Mouse (Mus musculus) limb, embryonic 12.5 days (tissue): ENCODE results near the gene Arpc2. TPM values are rescaled to one million over a fixed set of nuclear protein-coding genes. Genes with fewer than 3 reads are reported as not detected.

Source experiments
- ATAC-seq: fragments of 200-750 bp; cut with Nextera tagmentation; 2 replicates; pipeline ENCODE4 v1.8.0; 2017; ENCODE audit warnings: low read depth, moderate TSS enrichment; ENCODE audit not compliant: insufficient number of reproducible peaks, insufficient read depth, low FRiP score, low TSS enrichment
- H3K27ac ChIP-seq: fragments of 300-500 bp; sonication (generic); 2 replicates; pipeline ENCODE4 v1.5.1; 2016; ENCODE audit warnings: mild to moderate bottlenecking, moderate library complexity
- H3K27me3 ChIP-seq: fragments of 300-500 bp; sonication (generic); 2 replicates; pipeline ENCODE4 v1.6.1; 2016; ENCODE audit warnings: mild to moderate bottlenecking, moderate library complexity
- H3K36me3 ChIP-seq: fragments of 300-500 bp; sonication (generic); 2 replicates; pipeline ENCODE4 v1.6.1; 2016; ENCODE audit warnings: mild to moderate bottlenecking, moderate library complexity
- H3K4me1 ChIP-seq: fragments of 300-500 bp; sonication (generic); replicated peaks from 2 replicates; pipeline ENCODE4 v1.6.1; 2016
- H3K4me2 ChIP-seq: fragments of 300-500 bp; sonication (generic); 2 replicates; pipeline ENCODE4 v1.6.1; 2016; ENCODE audit warnings: mild to moderate bottlenecking, moderate library complexity
- H3K4me3 ChIP-seq: fragments of 300-500 bp; sonication (generic); replicated peaks from 2 replicates; pipeline ENCODE4 v1.5.1; 2016; ENCODE audit warnings: mild to moderate bottlenecking
- H3K9ac ChIP-seq: fragments of 300-500 bp; sonication (generic); replicated peaks from 2 replicates; pipeline ENCODE4 v1.6.1; 2016; ENCODE audit warnings: mild to moderate bottlenecking, moderate library complexity
- H3K9me3 ChIP-seq: fragments of 300-500 bp; sonication (generic); 2 replicates; pipeline ENCODE4 v1.6.1; 2016; ENCODE audit warnings: mild to moderate bottlenecking, moderate library complexity
- WGBS: fragments of 180-500 bp; shearing (Covaris S2); methylation state at CpG from one replicate; pipeline ENCODE4 v1.1.7; 2016; 5-methylcytosine and 5-hydroxymethylcytosine counted together
- polyA plus RNA-seq: library from polyadenylated mRNA; unstranded; fragments of >200 nt; fragmentation: Nextera tagmentation; extraction: Ambion mirVana; gene quantifications from 2 replicates; pipeline ENCODE4 v1.2.1, GENCODE M21; 2016

Gene Arpc2
- polyA plus RNA-seq, 1 experiment from 2014 or later = 343 TPM

GRCm38 (mm10) chr1:74205881-74206280 lies 30.0 kb upstream of the Arpc2 start:
- Histone ChIP-seq H3K27ac (no peak overlapping the region), H3K4me1 (no peaks in the 10 kb centered on the region), H3K36me3 (no peaks in the 10 kb centered on the region), H3K27me3 (no peaks in the 10 kb centered on the region), H3K9me3 (no peaks in the 10 kb centered on the region), H3K4me3 (no peak overlapping the region), H3K9ac (no peak overlapping the region), H3K4me2 (no peak overlapping the region)
- no peak for ATAC-seq
- 66% methylated on average over 7 of the region's 7 CpGs for WGBS

DNA sequence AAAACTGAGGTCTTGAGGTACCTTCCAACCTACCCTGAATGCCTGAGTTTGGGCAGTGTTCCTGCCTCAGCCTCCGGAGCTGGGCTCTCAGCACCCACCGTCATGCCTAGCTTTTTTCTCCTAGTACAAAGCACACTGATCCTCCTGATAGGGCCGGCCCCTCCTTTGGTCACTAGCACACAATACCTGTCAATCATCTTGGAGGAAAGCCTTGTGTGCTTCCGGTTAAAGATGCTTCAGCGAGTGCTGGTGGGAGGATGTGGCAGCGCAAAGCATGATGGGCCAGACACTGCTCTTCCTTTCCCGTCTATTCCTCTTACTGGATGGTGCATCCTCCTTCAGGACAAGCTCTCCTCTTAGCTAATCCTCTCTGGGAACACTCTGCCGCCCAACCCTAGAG lies 29.2 kb upstream of the Arpc2 start:
- Histone ChIP-seq H3K4me2 (no peak overlapping the region), H3K4me1 (no peaks in the 10 kb centered on the region), H3K27me3 (no peaks in the 10 kb centered on the region), H3K9me3 (no peaks in the 10 kb centered on the region), H3K4me3 (no peak overlapping the region), H3K36me3 (no peaks in the 10 kb centered on the region), H3K9ac (no peak overlapping the region), H3K27ac (no peak overlapping the region)
- WGBS = 86% methylated on average over 8 of the region's 8 CpGs
- ATAC-seq = no peak

DNA sequence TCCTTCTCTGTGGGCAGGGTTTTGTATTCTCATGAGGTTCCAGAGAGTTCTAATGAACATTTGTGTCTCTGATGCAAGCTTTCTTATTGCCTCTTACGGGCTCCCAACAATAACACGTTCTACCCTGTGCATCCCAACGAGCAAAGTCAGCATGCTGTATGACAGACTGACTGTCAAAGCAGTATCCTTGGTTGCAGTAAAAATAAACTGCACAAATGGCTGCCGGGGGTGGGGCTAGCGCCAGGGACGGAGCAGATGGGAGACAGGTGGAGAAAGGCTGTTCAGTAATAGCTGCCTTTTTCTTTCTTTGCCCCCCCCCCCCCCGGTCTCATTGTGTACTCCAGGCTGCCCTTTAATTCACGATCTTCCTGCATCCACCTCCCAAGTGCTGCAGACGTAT lies 28.0 kb upstream of the Arpc2 start:
- WGBS = 62% methylated on average over 9 of the region's 9 CpGs
- ATAC-seq = no peak
- no peak overlapping the region for H3K9ac ChIP-seq
- H3K4me3 ChIP-seq = no peak overlapping the region
- H3K4me2 ChIP-seq = no peak overlapping the region
- no peaks in the 10 kb centered on the region for H3K27me3 ChIP-seq
- no peaks in the 10 kb centered on the region for H3K36me3 ChIP-seq
- H3K27ac ChIP-seq = no peak overlapping the region
- no peaks in the 10 kb centered on the region for H3K9me3 ChIP-seq
- no peaks in the 10 kb centered on the region for H3K4me1 ChIP-seq

GRCm38 (mm10) chr1:74208941-74209340 lies 26.9 kb upstream of the Arpc2 start:
- no peaks in the 10 kb centered on the region for H3K9me3 ChIP-seq
- H3K36me3 ChIP-seq = no peaks in the 10 kb centered on the region
- 88% methylated on average over 8 of the region's 8 CpGs for WGBS
- H3K9ac ChIP-seq = no peak overlapping the region
- no peak overlapping the region for H3K27ac ChIP-seq
- ATAC-seq = no peak
- H3K4me2 ChIP-seq = no peak overlapping the region
- H3K27me3 ChIP-seq = no peaks in the 10 kb centered on the region
- H3K4me3 ChIP-seq = no peak overlapping the region
- H3K4me1 ChIP-seq = no peaks in the 10 kb centered on the region

DNA sequence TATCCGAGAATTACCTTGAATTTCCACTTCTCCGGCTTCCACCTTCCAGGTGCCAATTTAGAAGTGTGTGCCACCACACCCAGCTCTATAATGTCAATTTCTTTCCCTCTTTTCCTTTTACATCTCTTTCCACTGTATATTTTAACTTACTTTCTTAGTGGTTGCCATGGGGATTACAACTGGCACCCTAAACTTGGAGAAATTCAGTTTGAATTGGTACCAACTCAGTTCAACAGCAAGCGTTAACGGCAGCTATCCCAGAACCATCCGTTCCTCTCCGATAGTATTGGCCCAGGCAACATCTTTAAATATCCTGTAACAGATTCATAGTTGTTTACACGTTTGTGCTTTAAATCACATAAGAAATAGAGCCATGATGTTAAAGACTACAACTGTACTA lies 16.0 kb upstream of the Arpc2 start:
- WGBS = 92% methylated on average over 7 of the region's 7 CpGs
- Histone ChIP-seq H3K27ac (no peak overlapping the region), H3K4me2 (no peak overlapping the region), H3K27me3 (no peaks in the 10 kb centered on the region), H3K36me3 (no peaks in the 10 kb centered on the region), H3K9me3 (no peaks in the 10 kb centered on the region), H3K9ac (no peak overlapping the region), H3K4me3 (no peak overlapping the region), H3K4me1 (no peaks in the 10 kb centered on the region)
- ATAC-seq = no peak

DNA sequence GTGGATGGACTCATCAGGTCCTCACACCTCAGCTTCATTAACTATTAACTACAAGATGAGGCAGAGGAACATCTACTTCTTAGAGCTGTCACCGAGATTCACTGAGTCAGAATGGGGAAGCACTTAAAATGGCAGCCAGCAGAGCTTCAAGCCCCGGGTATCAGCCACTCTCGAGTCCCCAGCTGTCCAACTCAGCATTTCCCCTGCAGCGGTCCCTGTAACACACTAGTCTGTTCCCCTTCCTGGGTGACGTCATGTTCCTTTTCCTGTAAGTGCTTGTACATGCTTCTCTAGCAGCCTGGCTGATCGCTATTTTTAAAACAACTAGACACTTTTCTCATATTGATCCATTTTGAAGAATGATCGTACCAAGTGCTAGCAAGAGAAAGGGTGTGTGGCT lies 8.6 kb upstream of the Arpc2 start:
- H3K4me3 ChIP-seq = no peak overlapping the region
- H3K36me3 ChIP-seq = no peaks in the 10 kb centered on the region
- no peaks in the 10 kb centered on the region for H3K9me3 ChIP-seq
- no peak overlapping the region for H3K9ac ChIP-seq
- H3K27me3 ChIP-seq = no peaks in the 10 kb centered on the region
- no peak for ATAC-seq
- 78% methylated on average over 7 of the region's 7 CpGs for WGBS
- no peak overlapping the region for H3K27ac ChIP-seq
- no peaks in the 10 kb centered on the region for H3K4me1 ChIP-seq
- no peak overlapping the region for H3K4me2 ChIP-seq

DNA sequence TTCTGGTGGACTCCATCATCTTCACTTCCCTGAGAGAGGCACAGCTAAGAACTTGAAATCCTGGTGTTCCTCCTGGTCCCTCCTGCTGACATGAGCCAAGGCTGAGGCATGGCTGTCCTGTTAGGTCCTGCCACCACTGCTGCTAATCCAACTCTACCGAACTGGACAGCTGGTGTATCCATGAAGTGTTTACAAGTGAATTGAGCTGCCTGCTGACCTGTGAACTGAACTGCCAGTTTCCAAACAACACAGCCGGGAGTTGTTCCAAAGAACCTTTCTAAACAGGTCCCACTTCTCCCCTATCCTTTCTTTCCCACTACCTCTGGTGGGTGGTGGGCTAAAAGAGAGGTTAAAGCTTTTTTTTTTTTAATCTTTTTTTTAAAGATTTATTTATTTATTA lies 5.9 kb upstream of the Arpc2 start:
- 73% methylated on average over 2 of the region's 2 CpGs for WGBS
- H3K4me2 ChIP-seq = no peak overlapping the region
- H3K9ac ChIP-seq = no peak overlapping the region
- no peaks in the 10 kb centered on the region for H3K9me3 ChIP-seq
- no peak overlapping the region for H3K27ac ChIP-seq
- no peak for ATAC-seq
- H3K36me3 ChIP-seq = no peaks in the 10 kb centered on the region
- H3K27me3 ChIP-seq = no peaks in the 10 kb centered on the region
- no peaks in the 10 kb centered on the region for H3K4me1 ChIP-seq
- H3K4me3 ChIP-seq = no peak overlapping the region

GRCm38 (mm10) chr1:74230992-74231391 lies 4.9 kb upstream of the Arpc2 start:
- 60% methylated on average over 1 of the region's 1 CpGs for WGBS
- no peaks in the 10 kb centered on the region for H3K36me3 ChIP-seq

DNA sequence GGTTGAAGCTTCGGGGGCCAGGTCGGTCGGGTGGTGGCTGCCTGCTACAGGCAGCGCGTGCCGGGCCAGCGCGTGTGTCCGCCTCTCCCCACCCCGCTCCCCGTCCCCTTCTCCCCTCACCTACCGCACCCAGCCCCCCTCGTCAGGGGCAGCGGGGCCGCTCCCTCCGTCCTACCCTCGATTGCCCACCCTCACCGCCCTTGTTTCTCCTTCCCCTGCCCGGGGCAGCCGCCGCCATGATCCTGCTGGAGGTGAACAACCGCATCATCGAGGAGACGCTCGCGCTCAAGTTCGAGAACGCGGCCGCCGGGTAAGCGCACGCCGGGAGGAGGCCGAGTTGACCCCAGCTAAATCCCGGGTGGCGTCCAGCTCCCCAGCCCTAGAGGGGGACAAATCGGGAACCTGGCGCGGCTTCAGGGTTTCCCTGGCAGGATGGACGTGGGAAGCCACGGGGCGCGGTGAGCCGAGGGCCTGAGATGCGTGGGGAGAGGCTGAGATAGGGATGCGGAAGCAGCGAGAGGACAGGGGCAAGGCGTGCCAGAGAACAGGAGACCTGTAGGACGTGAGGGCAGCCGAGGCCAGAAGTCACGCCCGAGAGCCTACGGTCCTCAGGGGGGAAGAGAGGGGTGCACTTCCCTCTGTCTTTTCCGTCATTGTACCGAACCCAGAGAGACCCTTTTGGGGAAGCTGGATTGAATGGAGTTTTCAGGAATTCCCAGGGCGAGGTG lies 870 bp downstream of the Arpc2 start:
- H3K36me3 ChIP-seq = no peaks in the 10 kb centered on the region
- no peaks in the 10 kb centered on the region for H3K9me3 ChIP-seq
- peak overlapping the region; percentile 92 for H3K9ac ChIP-seq
- peak overlapping the region; percentile 88 for H3K27ac ChIP-seq
- peaks cover 33% of the 10 kb centered on the region for H3K4me1 ChIP-seq
- peak overlapping the region; percentile 81 for H3K4me2 ChIP-seq
- under 1% methylated on average over 45 of the region's 57 CpGs for WGBS
- ATAC-seq = peak; percentile 75; the same call in 1 of the 2 replicates
- H3K27me3 ChIP-seq = no peaks in the 10 kb centered on the region
- peak overlapping the region; percentile 97 for H3K4me3 ChIP-seq

More at GRCm38 (mm10) chr1:74230992-74231391, 4.9 kb upstream of the Arpc2 start:
- H3K4me2 ChIP-seq = no peak overlapping the region
- H3K27me3 ChIP-seq = no peaks in the 10 kb centered on the region
- H3K27ac ChIP-seq = no peak overlapping the region
- no peak overlapping the region for H3K9ac ChIP-seq
- ATAC-seq = no peak
- no peaks in the 10 kb centered on the region for H3K9me3 ChIP-seq
- H3K4me1 ChIP-seq = no peaks in the 10 kb centered on the region
- no peak overlapping the region for H3K4me3 ChIP-seq

- ATAC-seq = no peak
- peaks cover 33% of the 10 kb centered on the region for H3K4me1 ChIP-seq
- no peaks in the 10 kb centered on the region for H3K27me3 ChIP-seq
- no peaks in the 10 kb centered on the region for H3K9me3 ChIP-seq
- peak overlapping the region; percentile 92 for H3K9ac ChIP-seq
- peak overlapping the region; percentile 97 for H3K4me3 ChIP-seq
- 39% methylated on average over 5 of the region's 5 CpGs for WGBS
- no peaks in the 10 kb centered on the region for H3K36me3 ChIP-seq
- no peak overlapping the region for H3K27ac ChIP-seq
- peak overlapping the region; percentile 81 for H3K4me2 ChIP-seq
Measured at GRCm38 (mm10) chr1:74237671-74238070, 1.8 kb downstream of the Arpc2 start.

GRCm38 (mm10) chr1:74238136-74238535 lies 2.3 kb downstream of the Arpc2 start:
- Histone ChIP-seq H3K36me3 (no peaks in the 10 kb centered on the region), H3K4me3 (peak overlapping the region; percentile 97), H3K9ac (peak overlapping the region; percentile 92; the same call in 1 of the 2 replicates), H3K9me3 (no peaks in the 10 kb centered on the region), H3K4me2 (peak overlapping the region; percentile 81), H3K27me3 (no peaks in the 10 kb centered on the region), H3K27ac (no peak overlapping the region), H3K4me1 (peaks cover 33% of the 10 kb centered on the region)
- WGBS = 50% methylated on average over 1 of the region's 1 CpGs
- no peak for ATAC-seq

DNA sequence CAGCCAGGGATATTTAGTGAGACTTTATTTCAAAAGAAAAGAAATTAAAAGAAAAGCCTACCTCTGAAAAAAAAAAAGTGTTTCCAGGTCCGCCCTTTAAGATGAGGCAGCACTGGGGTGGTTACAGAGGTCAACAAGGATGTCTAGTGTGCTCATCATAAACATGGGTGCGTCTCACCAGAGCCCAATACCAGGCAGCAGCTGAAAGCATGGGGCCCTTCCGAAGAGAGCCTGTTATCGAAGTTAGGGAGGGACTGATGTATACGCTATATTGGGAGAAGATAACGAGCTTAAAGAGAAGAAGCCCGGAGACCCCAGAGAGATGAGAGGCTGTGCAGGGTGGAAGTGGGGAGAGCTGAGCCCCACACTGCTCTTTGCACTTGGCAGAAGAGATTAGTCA lies 3.3 kb downstream of the Arpc2 start:
- no peak overlapping the region for H3K27ac ChIP-seq
- no peak for ATAC-seq
- peak overlapping the region; percentile 81; the same call in 1 of the 2 replicates for H3K4me2 ChIP-seq
- WGBS = 72% methylated on average over 7 of the region's 7 CpGs
- H3K4me1 ChIP-seq = peaks cover 33% of the 10 kb centered on the region
- no peak overlapping the region for H3K4me3 ChIP-seq
- H3K36me3 ChIP-seq = no peaks in the 10 kb centered on the region
- H3K27me3 ChIP-seq = no peaks in the 10 kb centered on the region
- H3K9me3 ChIP-seq = no peaks in the 10 kb centered on the region
- H3K9ac ChIP-seq = peak overlapping the region; percentile 37; the same call in 1 of the 2 replicates
